In genomic region chr2:158180797-158181196, GRCm38 (mm10) we compare ENCODE assay signal across 8 mouse cellular contexts. TPM values are rescaled to one million over a fixed set of nuclear protein-coding genes. Genes with fewer than 3 reads are reported as not detected.
DNase-seq lines count a peak whose midpoint lies in the region; ATAC-seq and TF ChIP-seq lines count a peak whose summit lies in the region.

No protein-coding gene starts in this region.

- TF ChIP-seq EP300 in heart, adult 2 months (IDR thresholded peaks at IDR 0.05; ENCODE audit: insufficient read depth, low read depth, low read length), result no peak

- H3K9me3 ChIP-seq in limb, embryonic 11.5 days (ENCODE audit: control insufficient read depth, low read length), result no peaks in the 10 kb centered on the region
- H3K9me3 ChIP-seq in neural tube, embryonic 15.5 days (replicated peaks), result no peaks in the 10 kb centered on the region

- H3K9ac ChIP-seq in heart, adult 2 months (ENCODE audit: low read depth, low read length), result no peak overlapping the region
- no peak overlapping the region for H3K9ac ChIP-seq in limb, embryonic 11.5 days (ENCODE audit: low read length)
- H3K9ac ChIP-seq in neural tube, embryonic 15.5 days (replicated peaks), result no peak overlapping the region

- H3K4me2 ChIP-seq in limb, embryonic 11.5 days (ENCODE audit: low read depth, severe bottlenecking), result no peak overlapping the region
- no peak overlapping the region for H3K4me2 ChIP-seq in neural tube, embryonic 15.5 days

- peak in 1 of 2 experiments; percentile 68 for DNase-seq in heart, adult 2 months
- no peak for DNase-seq in heart, adult 9 months (ENCODE audit: low spot score in 2 of 2)
- peak; percentile 76 for DNase-seq in urinary bladder, postnatal 14 days (ENCODE audit: low spot score)
- DNase-seq in urinary bladder, postnatal 10 days (ENCODE audit: low spot score), result no peak
- peak; percentile 31 for DNase-seq in embryo, embryonic 11.5 days (ENCODE audit: low read depth, low spot score)
- peak; percentile 80 for DNase-seq in limb, embryonic 11.5 days (ENCODE audit: low spot score)
- DNase-seq in frontal cortex, postnatal 25 days (ENCODE audit: low spot score in 2 of 2), result no peak

- 58% methylated on average over 9 of the region's 9 CpGs for WGBS in heart, adult 2 months
- WGBS in limb, embryonic 11.5 days, result 42% methylated on average over 9 of the region's 9 CpGs
- WGBS in neural tube, embryonic 15.5 days, result 48% methylated on average over 9 of the region's 9 CpGs

- intact Hi-C loops in heart, adult 2 months (cut with DNase I), result loop anchor here (2.0 kb wide), 1 partner anchor 74 kb away; no protein-coding TSS in a partner anchor

- peak; percentile 82 for TF ChIP-seq CTCF in heart, adult 2 months (IDR thresholded peaks at IDR 0.05)

- H3K4me3 ChIP-seq in heart, adult 2 months, result no peak overlapping the region
- H3K4me3 ChIP-seq in limb, embryonic 11.5 days (ENCODE audit: low read depth, low read length), result no peak overlapping the region
- H3K4me3 ChIP-seq in neural tube, embryonic 15.5 days (replicated peaks), result no peak overlapping the region

- no peaks in the 10 kb centered on the region for H3K27me3 ChIP-seq in heart, adult 2 months (ENCODE audit: control insufficient read depth, insufficient read depth, low read length)
- H3K27me3 ChIP-seq in limb, embryonic 11.5 days (ENCODE audit: control insufficient read depth, insufficient read depth, low read length), result no peaks in the 10 kb centered on the region
- no peaks in the 10 kb centered on the region for H3K27me3 ChIP-seq in neural tube, embryonic 15.5 days (replicated peaks)

- H3K27ac ChIP-seq in heart, adult 2 months, result no peak overlapping the region
- no peak overlapping the region for H3K27ac ChIP-seq in limb, embryonic 11.5 days (replicated peaks; ENCODE audit: low read depth, low read length)
- peak overlapping the region; percentile 57; the same call in 1 of the 2 replicates for H3K27ac ChIP-seq in neural tube, embryonic 15.5 days (replicated peaks)

- ATAC-seq in limb, embryonic 11.5 days (ENCODE audit: insufficient number of reproducible peaks, low FRiP score, low TSS enrichment, low read depth), result no peak
- no peak for ATAC-seq in neural tube, embryonic 15.5 days (ENCODE audit: low FRiP score)

- H3K36me3 ChIP-seq in heart, adult 2 months (ENCODE audit: control insufficient read depth, insufficient read depth, low read length), result no peaks in the 10 kb centered on the region
- H3K36me3 ChIP-seq in limb, embryonic 11.5 days (ENCODE audit: control insufficient read depth, insufficient read depth, low read length), result no peaks in the 10 kb centered on the region
- no peaks in the 10 kb centered on the region for H3K36me3 ChIP-seq in neural tube, embryonic 15.5 days

- TF ChIP-seq POLR2A in heart, adult 2 months (IDR thresholded peaks at IDR 0.05; ENCODE audit: insufficient read depth, low read depth, low read length), result no peak

- H3K79me2 ChIP-seq in heart, adult 2 months (replicated peaks; ENCODE audit: control insufficient read depth, insufficient read depth, low read length), result no peaks in the 10 kb centered on the region

- peaks cover 3% of the 10 kb centered on the region for H3K4me1 ChIP-seq in heart, adult 2 months (ENCODE audit: control insufficient read depth, insufficient read depth, low read length)
- no peaks in the 10 kb centered on the region; the same call in none of the 2 replicates for H3K4me1 ChIP-seq in limb, embryonic 11.5 days (ENCODE audit: control insufficient read depth, insufficient read depth, low read length)
- H3K4me1 ChIP-seq in neural tube, embryonic 15.5 days, result peaks cover 46% of the 10 kb centered on the region

RNA-seq across cellular contexts. Expression of gene Tgm2, which starts 34.6 kb away (rescaled TPM):
- total RNA-seq in heart, adult 2 months (2021), result 100 to 1,000 TPM; 270 to 286 TPM
- polyA plus RNA-seq in heart, adult 2 months (2012; rRNA removed), result 155 and 205 TPM in 2 replicates
- polyA plus RNA-seq in limb, embryonic 11.5 days (2014; fragmentation: Nextera tagmentation; extraction: Ambion mirVana), result 1.2 and 1.7 TPM in 2 replicates
- polyA plus RNA-seq in neural tube, embryonic 15.5 days (2015; fragmentation: Nextera tagmentation; extraction: Ambion mirVana), result 7.8 and 13.9 TPM in 2 replicates

RNA-seq across cellular contexts. Expression of gene D630003M21Rik, which starts 48.2 kb away (rescaled TPM):
- 1 to 10 TPM; 4.6 to 6.7 TPM for total RNA-seq in heart, adult 2 months (2021)
- polyA plus RNA-seq in heart, adult 2 months (2012; rRNA removed), result 6.6 and 9.7 TPM in 2 replicates
- polyA plus RNA-seq in limb, embryonic 11.5 days (2014; fragmentation: Nextera tagmentation; extraction: Ambion mirVana), result 2.3 and 3.2 TPM in 2 replicates
- polyA plus RNA-seq in neural tube, embryonic 15.5 days (2015; fragmentation: Nextera tagmentation; extraction: Ambion mirVana), result 2.4 and 2.5 TPM in 2 replicates

Comparison
In these comparisons a context has a peak if more than half of its experiments do, and no peak if none do; other contexts are left out.
1. DNase-seq: peak in urinary bladder, postnatal 14 days (single experiment), embryo, embryonic 11.5 days (single experiment) and limb, embryonic 11.5 days (single experiment); none in heart, adult 9 months (0 of 2), urinary bladder, postnatal 10 days (single experiment) and frontal cortex, postnatal 25 days (0 of 2).
2. RNA of gene Tgm2, which starts 34.6 kb away (polyA plus RNA-seq): 155 to 205 TPM in heart, adult 2 months; 7.8 to 13.9 TPM in neural tube, embryonic 15.5 days and 1.2 to 1.7 TPM in limb, embryonic 11.5 days; every median in the first group is over 10 times any median in the second.